Comparison of ENCODE assay signal across 9 mouse cellular contexts in the genomic region with DNA sequence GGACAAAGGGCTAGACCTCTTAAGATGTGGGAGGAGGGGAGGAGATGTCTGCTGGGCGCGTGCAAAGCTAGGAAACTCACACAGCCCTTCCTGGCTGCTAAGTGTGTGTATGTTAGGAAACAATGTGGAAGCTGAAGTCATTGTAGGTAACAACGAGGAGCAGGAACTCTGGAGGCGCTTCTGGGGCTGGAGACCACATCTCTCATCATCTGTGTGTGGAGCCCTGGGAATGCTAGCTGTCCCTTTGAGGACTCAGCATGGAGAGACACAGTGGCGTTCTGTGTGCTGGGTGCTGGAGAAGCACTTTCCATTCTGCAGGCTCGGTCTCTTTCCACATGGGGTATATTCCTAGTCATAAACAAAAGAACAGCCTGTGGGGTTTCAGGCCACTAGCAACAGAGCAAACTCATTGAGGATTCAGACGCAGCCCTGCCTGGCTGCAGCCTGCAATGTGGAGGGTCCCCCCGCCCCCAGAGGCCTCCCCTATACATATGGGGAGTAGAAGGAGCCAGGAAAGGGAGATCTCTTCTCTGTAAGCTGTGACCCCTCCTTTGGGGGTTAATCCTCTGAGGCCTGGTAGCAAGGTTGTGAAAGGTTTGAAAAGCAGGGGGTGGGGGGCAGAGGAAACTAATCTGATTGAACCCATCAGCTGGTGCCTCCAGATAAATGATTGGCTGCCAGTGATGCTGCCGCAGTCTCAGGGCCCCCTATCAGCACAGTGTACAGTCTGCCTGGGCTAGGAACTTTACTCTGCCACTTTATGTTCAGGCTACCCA. TPM values are rescaled to one million over a fixed set of nuclear protein-coding genes. Genes with fewer than 3 reads are reported as not detected.
A peak's percentile ranks its signal among the peaks of the same experiment; 100 is the strongest.
DNase-seq lines count a peak whose midpoint lies in the region; ATAC-seq and TF ChIP-seq lines count a peak whose summit lies in the region.
"Had no signal": no experiment of that assay in that cellular context is flagged by ENCODE, and none has a peak within 500 bp of the region (broad histone marks: within the 10 kb centered on the region; RNA-seq: fewer than 3 reads in every experiment).

No protein-coding gene starts in this region.

- DNase-seq in kidney, postnatal 10 days, result peak; percentile 22
- no peak for DNase-seq in kidney, adult 11 months
- DNase-seq in forelimb bud, embryonic 11.5 days (ENCODE audit: low read depth, low spot score), result peak; percentile 27
- DNase-seq in lung, postnatal 0 days (ENCODE audit: low spot score), result peak; percentile 77
- DNase-seq in layer of hippocampus, adult 9-11 months, result no peak
- no peak for DNase-seq in spleen, adult 18-20 months
- DNase-seq in gastrocnemius, adult 8-10 months (ENCODE audit: low spot score in 2 of 2), result no peak

- H3K9me3 ChIP-seq in lung, postnatal 0 days (ENCODE audit: low read length), result no peaks in the 10 kb centered on the region
- no peaks in the 10 kb centered on the region for H3K9me3 ChIP-seq in stomach, embryonic 14.5 days (ENCODE audit: control insufficient read depth, low read depth, low read length)

- H3K4me1 ChIP-seq in lung, postnatal 0 days (ENCODE audit: insufficient read depth, low read depth, low read length), result no peaks in the 10 kb centered on the region
- peaks cover 16% of the 10 kb centered on the region for H3K4me1 ChIP-seq in stomach, embryonic 14.5 days (ENCODE audit: control insufficient read depth, insufficient read depth, low read length)

- H3K36me3 ChIP-seq in lung, postnatal 0 days (ENCODE audit: insufficient read depth, low read length), result no peaks in the 10 kb centered on the region
- H3K36me3 ChIP-seq in stomach, embryonic 14.5 days (ENCODE audit: control insufficient read depth, insufficient read depth, low read length), result peaks cover 6% of the 10 kb centered on the region; the same call in 1 of the 2 replicates

- 25% methylated on average over 9 of the region's 9 CpGs for WGBS in lung, postnatal 0 days
- 11% methylated on average over 9 of the region's 9 CpGs for WGBS in stomach, embryonic 14.5 days

- H3K27me3 ChIP-seq in lung, postnatal 0 days (replicated peaks; ENCODE audit: insufficient read depth, low read length), result no peaks in the 10 kb centered on the region
- no peaks in the 10 kb centered on the region for H3K27me3 ChIP-seq in stomach, embryonic 14.5 days (ENCODE audit: control insufficient read depth, insufficient read depth, low read length)

- no peak overlapping the region for H3K4me2 ChIP-seq in lung, postnatal 0 days (replicated peaks; ENCODE audit: low read depth, low read length)
- no peak overlapping the region; the same call in 1 of the 2 replicates for H3K4me2 ChIP-seq in stomach, embryonic 14.5 days (replicated peaks; ENCODE audit: low read depth, low read length)

- peak; percentile 87 for ATAC-seq in lung, postnatal 0 days
- no peak; the same call in 1 of the 2 replicates for ATAC-seq in stomach, embryonic 14.5 days (ENCODE audit: insufficient number of reproducible peaks, insufficient read depth, low FRiP score, low read depth)

- no peak overlapping the region for H3K9ac ChIP-seq in lung, postnatal 0 days (replicated peaks; ENCODE audit: low read depth)
- no peak overlapping the region; the same call in 1 of the 2 replicates for H3K9ac ChIP-seq in stomach, embryonic 14.5 days (replicated peaks; ENCODE audit: low read depth, low read length)

- no peak overlapping the region for H3K4me3 ChIP-seq in lung, postnatal 0 days (ENCODE audit: low read depth, low read length)
- no peak overlapping the region for H3K4me3 ChIP-seq in stomach, embryonic 14.5 days (ENCODE audit: low read depth, low read length)

- peak overlapping the region; percentile 57 for H3K27ac ChIP-seq in lung, postnatal 0 days (ENCODE audit: low read length)
- H3K27ac ChIP-seq in stomach, embryonic 14.5 days (ENCODE audit: low read length), result peak overlapping the region; percentile 68
- H3K27ac ChIP-seq: macrophage had no signal

- no peak for TF ChIP-seq EP300 in lung, postnatal 0 days (IDR thresholded peaks at IDR 0.05)

- TF ChIP-seq CTCF in lung, postnatal 0 days (IDR thresholded peaks at IDR 0.05), result peak; percentile 4; the same call in 1 of the 2 replicates

RNA-seq across cellular contexts. Expression of gene 4933415A04Rik, which starts 11.3 kb away (rescaled TPM):
- 2.9 and 3.9 TPM in 2 replicates for polyA plus RNA-seq in lung, postnatal 0 days (2015; fragmentation: Nextera tagmentation; extraction: Ambion mirVana)
- 4.1 and 6.2 TPM in 2 replicates for polyA plus RNA-seq in stomach, embryonic 14.5 days (2014; fragmentation: Nextera tagmentation; extraction: Ambion mirVana)
- total RNA-seq in gastrocnemius, adult 8-10 months (2022), result under 1 TPM in 1 of 4 experiments, not detected in 3; 0.15 TPM
- polyA plus RNA-seq: macrophage had no signal

RNA-seq across cellular contexts. Expression of gene Fabp6, which starts 25.8 kb away (rescaled TPM):
- polyA plus RNA-seq in lung, postnatal 0 days (2015; fragmentation: Nextera tagmentation; extraction: Ambion mirVana), result 0.47 TPM in 1 of 2 replicates, not detected in the other
- not detected in 2 replicates for polyA plus RNA-seq in stomach, embryonic 14.5 days (2014; fragmentation: Nextera tagmentation; extraction: Ambion mirVana)
- total RNA-seq in gastrocnemius, adult 8-10 months (2022), result not detected
- polyA plus RNA-seq: macrophage had no signal

RNA-seq across cellular contexts. Expression of gene Ccnjl, which starts 47.0 kb away (rescaled TPM):
- polyA plus RNA-seq in lung, postnatal 0 days (2015; fragmentation: Nextera tagmentation; extraction: Ambion mirVana), result 6.5 and 9.4 TPM in 2 replicates
- polyA plus RNA-seq in stomach, embryonic 14.5 days (2014; fragmentation: Nextera tagmentation; extraction: Ambion mirVana), result 18.1 and 20.0 TPM in 2 replicates
- total RNA-seq in gastrocnemius, adult 8-10 months (2022), result under 1 TPM in 1 of 4 experiments, not detected in 3; 0.12 TPM

Comparison
In these comparisons a context has a peak if more than half of its experiments do, and no peak if none do; other contexts are left out.
1. DNase-seq: peak in kidney, postnatal 10 days (single experiment), forelimb bud, embryonic 11.5 days (single experiment) and lung, postnatal 0 days (single experiment); none in kidney, adult 11 months (single experiment), layer of hippocampus, adult 9-11 months (single experiment), spleen, adult 18-20 months (0 of 2) and gastrocnemius, adult 8-10 months (0 of 2).